Mouse (Mus musculus) lung, postnatal 0 days (tissue): Measurements from ENCODE around the gene Arhgap15.

Experiments used
- CTCF ChIP-seq: IDR thresholded peaks from 2 replicates; pipeline ENCODE4 v1.5.1; 2016; ENCODE audit warnings: antibody characterized with exemption, mild to moderate bottlenecking
- EP300 ChIP-seq: IDR thresholded peaks from 2 replicates; pipeline ENCODE4 v1.6.1; 2016; ENCODE audit warnings: antibody characterized with exemption, mild to moderate bottlenecking, control low read depth

- TF ChIP-seq CTCF (no peak), EP300 (no peak)
Observed at GRCm38 (mm10) chr2:44102351-44102750, 353.7 kb downstream of the Arhgap15 start.
